Mouse (Mus musculus) retina, adult 2 months (tissue): ENCODE measurements around the gene Eaf1.
"Not testable (repeated sequence)": the region's sequence is repeated elsewhere in the genome, so short reads cannot be mapped to it uniquely, and the experiment has no call there.

Source experiments
- DNase-seq: peaks from one replicate; pipeline ENCODE4 v3.0.0-alpha.2; 2012; ENCODE audit warnings: low read depth, low spot score

The Eaf1 gene

GRCm38 (mm10) chr14:31494349-31494974 is at the start of gene Eaf1:
Gene Eaf1, plus strand, starts transcription at chr14:31494399.
- DNase-seq, result no peak

- no peak for DNase-seq
These were observed 45.2 kb upstream of the Eaf1 start for GRCm38 (mm10) chr14:31448994-31449393.

GRCm38 (mm10) chr14:31453946-31454345 is 40.3 kb upstream of the Eaf1 start:
- DNase-seq, result not testable (repeated sequence)

- DNase-seq, result no peak
These were observed 39.2 kb upstream of the Eaf1 start for GRCm38 (mm10) chr14:31454849-31455566.

- DNase-seq, result no peak
These were observed 38.0 kb upstream of the Eaf1 start for GRCm38 (mm10) chr14:31456064-31456721.

GRCm38 (mm10) chr14:31458006-31458405 is 36.2 kb upstream of the Eaf1 start:
- no peak for DNase-seq

- not testable (repeated sequence) for DNase-seq
These were observed 32.0 kb upstream of the Eaf1 start for GRCm38 (mm10) chr14:31462226-31462625.

- no peak for DNase-seq
These were observed 31.3 kb upstream of the Eaf1 start for GRCm38 (mm10) chr14:31462886-31463285.

GRCm38 (mm10) chr14:31464176-31464575 is 30.0 kb upstream of the Eaf1 start:
- DNase-seq, result no peak

GRCm38 (mm10) chr14:31469711-31470110 is 24.5 kb upstream of the Eaf1 start:
- DNase-seq, result no peak

- peak; percentile 38 for DNase-seq
These were observed 21.6 kb upstream of the Eaf1 start for GRCm38 (mm10) chr14:31472451-31473061.

- DNase-seq, result no peak
These were observed 20.9 kb upstream of the Eaf1 start for GRCm38 (mm10) chr14:31473297-31473696.

- no peak for DNase-seq
These were observed 11.8 kb upstream of the Eaf1 start for GRCm38 (mm10) chr14:31482417-31482816.

- DNase-seq, result no peak
These were observed 7.7 kb upstream of the Eaf1 start for GRCm38 (mm10) chr14:31486465-31486864.

GRCm38 (mm10) chr14:31488055-31488454 is 6.1 kb upstream of the Eaf1 start:
- no peak for DNase-seq

- DNase-seq, result no peak
These were observed 298 bp upstream of the Eaf1 start for GRCm38 (mm10) chr14:31493901-31494300.

GRCm38 (mm10) chr14:31494975-31495455 is 816 bp downstream of the Eaf1 start, which contains the start of gene Mettl6:
Gene Mettl6, minus strand, starts transcription at chr14:31495040.
- DNase-seq, result peak; percentile 74

- no peak for DNase-seq
These were observed 1.3 kb downstream of the Eaf1 start for GRCm38 (mm10) chr14:31495538-31495937.

GRCm38 (mm10) chr14:31496241-31496646 is 2.0 kb downstream of the Eaf1 start:
- DNase-seq, result no peak

- no peak for DNase-seq
These were observed 5.3 kb downstream of the Eaf1 start for GRCm38 (mm10) chr14:31499526-31499925.

GRCm38 (mm10) chr14:31503406-31503805 is 9.2 kb downstream of the Eaf1 start:
- DNase-seq, result no peak

GRCm38 (mm10) chr14:31506456-31506855 is 12.3 kb downstream of the Eaf1 start:
- no peak for DNase-seq
